Mouse (Mus musculus): ENCODE measurements around the gene 1810049J17Rik. TPM values are rescaled to one million over a fixed set of nuclear protein-coding genes. Genes with fewer than 3 reads are reported as not detected.

The 1810049J17Rik gene
- polyA plus RNA-seq, 1 experiment: not detected

GRCm38 (mm10) chr15:12341401-12341758, 19.7 kb upstream of the 1810049J17Rik start:
- Histone ChIP-seq H3K27me3 (ENCODE audit: control insufficient read depth, insufficient read depth, low read length) (no peaks in the 10 kb centered on the region), H3K4me3 (replicated peaks; ENCODE audit: insufficient read depth, low read depth, low read length) (no peak overlapping the region), H3K27ac (ENCODE audit: insufficient read depth, low read length) (no peak overlapping the region), H3K4me1 (ENCODE audit: control insufficient read depth, insufficient read depth, low read length) (peaks cover 2% of the 10 kb centered on the region; the same call in 1 of the 2 replicates)
- WGBS: 35% methylated on average over 4 of the region's 4 CpGs
- TF ChIP-seq POLR2A (IDR thresholded peaks at IDR 0.05; ENCODE audit: borderline replicate concordance, insufficient read depth, low read length): no peak
- TF ChIP-seq CTCF (IDR thresholded peaks at IDR 0.05; ENCODE audit: borderline replicate concordance, insufficient read depth, low read depth, low read length): no peak
- no peak for DNase-seq

GRCm38 (mm10) chr15:12340536-12341400, 19.1 kb upstream of the 1810049J17Rik start:
- H3K4me3 ChIP-seq (replicated peaks; ENCODE audit: insufficient read depth, low read depth, low read length): no peak overlapping the region
- no peak overlapping the region for H3K27ac ChIP-seq (ENCODE audit: insufficient read depth, low read length)
- TF ChIP-seq CTCF (IDR thresholded peaks at IDR 0.05; ENCODE audit: borderline replicate concordance, insufficient read depth, low read depth, low read length) (no peak), POLR2A (IDR thresholded peaks at IDR 0.05; ENCODE audit: borderline replicate concordance, insufficient read depth, low read length) (no peak)
- DNase-seq: no peak
- H3K27me3 ChIP-seq (ENCODE audit: control insufficient read depth, insufficient read depth, low read length): no peaks in the 10 kb centered on the region
- 50% methylated on average over 5 of the region's 5 CpGs for WGBS
- peaks cover 2% of the 10 kb centered on the region; the same call in 1 of the 2 replicates for H3K4me1 ChIP-seq (ENCODE audit: control insufficient read depth, insufficient read depth, low read length)

GRCm38 (mm10) chr15:12337779-12338137, 16.1 kb upstream of the 1810049J17Rik start:
- no peak overlapping the region for H3K4me3 ChIP-seq (replicated peaks; ENCODE audit: insufficient read depth, low read depth, low read length)
- H3K4me1 ChIP-seq (ENCODE audit: control insufficient read depth, insufficient read depth, low read length): peaks cover 13% of the 10 kb centered on the region
- H3K27me3 ChIP-seq (ENCODE audit: control insufficient read depth, insufficient read depth, low read length): no peaks in the 10 kb centered on the region
- no peak overlapping the region for H3K27ac ChIP-seq (ENCODE audit: insufficient read depth, low read length)
- no peak for DNase-seq
- TF ChIP-seq CTCF (IDR thresholded peaks at IDR 0.05; ENCODE audit: borderline replicate concordance, insufficient read depth, low read depth, low read length) (no peak), POLR2A (IDR thresholded peaks at IDR 0.05; ENCODE audit: borderline replicate concordance, insufficient read depth, low read length) (no peak)
- WGBS: 39% methylated on average over 3 of the region's 3 CpGs

GRCm38 (mm10) chr15:12337030-12337778, 15.5 kb upstream of the 1810049J17Rik start:
- Histone ChIP-seq H3K4me3 (replicated peaks; ENCODE audit: insufficient read depth, low read depth, low read length) (no peak overlapping the region), H3K27ac (ENCODE audit: insufficient read depth, low read length) (no peak overlapping the region), H3K27me3 (ENCODE audit: control insufficient read depth, insufficient read depth, low read length) (no peaks in the 10 kb centered on the region), H3K4me1 (ENCODE audit: control insufficient read depth, insufficient read depth, low read length) (peaks cover 13% of the 10 kb centered on the region)
- TF ChIP-seq CTCF (IDR thresholded peaks at IDR 0.05; ENCODE audit: borderline replicate concordance, insufficient read depth, low read depth, low read length) (no peak), POLR2A (IDR thresholded peaks at IDR 0.05; ENCODE audit: borderline replicate concordance, insufficient read depth, low read length) (no peak)
- no peak for DNase-seq
- WGBS: 72% methylated on average over 4 of the region's 4 CpGs

GRCm38 (mm10) chr15:12334381-12334780, 12.7 kb upstream of the 1810049J17Rik start:
- DNase-seq: no peak
- TF ChIP-seq CTCF (IDR thresholded peaks at IDR 0.05; ENCODE audit: borderline replicate concordance, insufficient read depth, low read depth, low read length) (no peak), POLR2A (IDR thresholded peaks at IDR 0.05; ENCODE audit: borderline replicate concordance, insufficient read depth, low read length) (no peak)
- Histone ChIP-seq H3K27ac (ENCODE audit: insufficient read depth, low read length) (no peak overlapping the region), H3K4me3 (replicated peaks; ENCODE audit: insufficient read depth, low read depth, low read length) (no peak overlapping the region), H3K27me3 (ENCODE audit: control insufficient read depth, insufficient read depth, low read length) (no peaks in the 10 kb centered on the region), H3K4me1 (ENCODE audit: control insufficient read depth, insufficient read depth, low read length) (peaks cover 13% of the 10 kb centered on the region)
- WGBS: 32% methylated on average over 4 of the region's 4 CpGs

- H3K4me3 ChIP-seq (replicated peaks; ENCODE audit: insufficient read depth, low read depth, low read length): no peak overlapping the region
- TF ChIP-seq CTCF (IDR thresholded peaks at IDR 0.05; ENCODE audit: borderline replicate concordance, insufficient read depth, low read depth, low read length) (no peak), POLR2A (IDR thresholded peaks at IDR 0.05; ENCODE audit: borderline replicate concordance, insufficient read depth, low read length) (no peak)
- DNase-seq: no peak
- no peaks in the 10 kb centered on the region for H3K27me3 ChIP-seq (ENCODE audit: control insufficient read depth, insufficient read depth, low read length)
- no peak overlapping the region for H3K27ac ChIP-seq (ENCODE audit: insufficient read depth, low read length)
- 25% methylated on average over 1 of the region's 1 CpGs for WGBS
- H3K4me1 ChIP-seq (ENCODE audit: control insufficient read depth, insufficient read depth, low read length): peaks cover 11% of the 10 kb centered on the region
Measured at GRCm38 (mm10) chr15:12331300-12331699, 9.6 kb upstream of the 1810049J17Rik start.

GRCm38 (mm10) chr15:12330892-12331291, 9.2 kb upstream of the 1810049J17Rik start:
- Histone ChIP-seq H3K4me3 (replicated peaks; ENCODE audit: insufficient read depth, low read depth, low read length) (no peak overlapping the region), H3K27ac (ENCODE audit: insufficient read depth, low read length) (no peak overlapping the region), H3K27me3 (ENCODE audit: control insufficient read depth, insufficient read depth, low read length) (no peaks in the 10 kb centered on the region), H3K4me1 (ENCODE audit: control insufficient read depth, insufficient read depth, low read length) (peaks cover 11% of the 10 kb centered on the region)
- TF ChIP-seq CTCF (IDR thresholded peaks at IDR 0.05; ENCODE audit: borderline replicate concordance, insufficient read depth, low read depth, low read length) (no peak), POLR2A (IDR thresholded peaks at IDR 0.05; ENCODE audit: borderline replicate concordance, insufficient read depth, low read length) (no peak)
- no peak for DNase-seq
